Comparison of ENCODE assay signal across 8 mouse cellular contexts in the genomic region with DNA sequence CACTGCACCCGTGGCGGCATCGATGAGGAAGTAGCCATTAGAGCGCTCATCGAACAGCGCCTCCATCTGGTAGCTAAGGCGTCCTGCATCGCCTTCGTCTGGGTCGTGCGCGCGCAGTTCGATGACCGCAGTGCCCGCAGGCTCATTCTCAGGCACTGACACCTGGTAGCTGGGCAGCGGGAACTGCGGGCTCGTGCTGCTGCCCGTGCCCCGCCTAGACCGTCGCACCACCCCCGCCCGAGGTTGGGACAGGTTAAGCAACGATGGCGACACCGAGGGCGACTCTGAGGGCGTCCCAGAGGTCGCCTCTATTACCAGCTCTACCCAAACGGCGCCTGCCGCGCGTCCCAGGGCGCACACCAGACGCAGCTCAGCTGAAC. TPM values are rescaled to one million over a fixed set of nuclear protein-coding genes. Genes with fewer than 3 reads are reported as not detected.
A peak's percentile ranks its signal among the peaks of the same experiment; 100 is the strongest.
DNase-seq lines count a peak whose midpoint lies in the region; ATAC-seq and TF ChIP-seq lines count a peak whose summit lies in the region.

No protein-coding gene starts in this region.

- peak; percentile 70 for DNase-seq in adrenal gland, postnatal 14 days
- DNase-seq in adrenal gland, postnatal 4 days (ENCODE audit: low spot score in 2 of 2): no peak
- peak; percentile 74 for DNase-seq in forebrain, postnatal 0 days
- peak; percentile 72 for DNase-seq in kidney, postnatal 14 days
- DNase-seq in thymus, postnatal 4 days: peak; percentile 71
- no peak for DNase-seq in layer of hippocampus, postnatal 36 days

- WGBS in forebrain, postnatal 0 days: 1% methylated on average over 38 of the region's 38 CpGs

- H3K4me3 ChIP-seq in ES-Bruce4 (ENCODE audit: low read depth, low read length): peak overlapping the region; percentile 84
- H3K4me3 ChIP-seq in forebrain, postnatal 0 days (ENCODE audit: low read depth, low read length): peak overlapping the region; percentile 54
- peak overlapping the region; percentile 80 for H3K4me3 ChIP-seq in megakaryocyte, embryonic 14.5 days (replicated peaks)

- TF ChIP-seq CTCF in ES-Bruce4 (IDR thresholded peaks at IDR 0.05; ENCODE audit: low read depth, low read length): peak; percentile 88
- peak; percentile 79 for TF ChIP-seq CTCF in forebrain, postnatal 0 days (IDR thresholded peaks at IDR 0.05; ENCODE audit: low read depth)

- H3K27ac ChIP-seq in ES-Bruce4 (ENCODE audit: insufficient read depth, low read length): no peak overlapping the region
- no peak overlapping the region for H3K27ac ChIP-seq in forebrain, postnatal 0 days (ENCODE audit: low read depth, low read length)

- H3K27me3 ChIP-seq in ES-Bruce4 (ENCODE audit: control insufficient read depth, insufficient read depth, low read length, poor library complexity, severe bottlenecking): no peaks in the 10 kb centered on the region
- H3K27me3 ChIP-seq in forebrain, postnatal 0 days (ENCODE audit: insufficient read depth, low read length): peaks cover 6% of the 10 kb centered on the region; the same call in 1 of the 2 replicates
- H3K27me3 ChIP-seq in megakaryocyte, embryonic 14.5 days (replicated peaks): peaks cover 87% of the 10 kb centered on the region

- peak overlapping the region; percentile 80 for H3K9ac ChIP-seq in ES-Bruce4 (ENCODE audit: low read depth, poor library complexity, severe bottlenecking)
- peak overlapping the region; percentile 35; the same call in 1 of the 2 replicates for H3K9ac ChIP-seq in forebrain, postnatal 0 days

- H3K4me2 ChIP-seq in forebrain, postnatal 0 days (ENCODE audit: low read depth): peak overlapping the region; percentile 85

- H3K4me1 ChIP-seq in ES-Bruce4 (ENCODE audit: control insufficient read depth, insufficient read depth, low read length): no peaks in the 10 kb centered on the region
- H3K4me1 ChIP-seq in forebrain, postnatal 0 days (ENCODE audit: insufficient read depth): peaks cover 3% of the 10 kb centered on the region; the same call in 1 of the 2 replicates
- peaks cover 30% of the 10 kb centered on the region for H3K4me1 ChIP-seq in megakaryocyte, embryonic 14.5 days

- H3K36me3 ChIP-seq in ES-Bruce4 (ENCODE audit: control insufficient read depth, insufficient read depth, low read length, poor library complexity, severe bottlenecking): no peaks in the 10 kb centered on the region
- H3K36me3 ChIP-seq in forebrain, postnatal 0 days (ENCODE audit: insufficient read depth): no peaks in the 10 kb centered on the region
- H3K36me3 ChIP-seq in megakaryocyte, embryonic 14.5 days (replicated peaks; ENCODE audit: low read length): no peaks in the 10 kb centered on the region

- no peak for TF ChIP-seq POLR2A in ES-Bruce4 (IDR thresholded peaks at IDR 0.05; ENCODE audit: insufficient read depth, low read length)

- ATAC-seq in forebrain, postnatal 0 days: no peak

- TF ChIP-seq EP300 in ES-Bruce4 (IDR thresholded peaks at IDR 0.05; ENCODE audit: insufficient read depth, low read depth, low read length): 0 out of 2 replicates have a peak, but pooled peaks have one; percentile 50

- no peaks in the 10 kb centered on the region for H3K9me3 ChIP-seq in ES-Bruce4 (replicated peaks; ENCODE audit: control insufficient read depth, insufficient read depth, low read length, poor library complexity, severe bottlenecking)
- no peaks in the 10 kb centered on the region for H3K9me3 ChIP-seq in forebrain, postnatal 0 days (ENCODE audit: low read length)
- peaks cover 35% of the 10 kb centered on the region for H3K9me3 ChIP-seq in megakaryocyte, embryonic 14.5 days

RNA-seq across cellular contexts. Expression of a gene that starts 0.8 kb away (rescaled TPM):
- 4.5 and 4.6 TPM in 2 replicates for total RNA-seq in adrenal gland, postnatal 14 days (2021)
- 10 to 100 TPM; 11.0 to 14.8 TPM for total RNA-seq in adrenal gland, postnatal 4 days (2021)
- polyA plus RNA-seq in ES-Bruce4 (2011; ENCODE audit: insufficient read depth, insufficient read length, low read depth, missing spikeins): 8.0 and 10.2 TPM in 2 replicates
- total RNA-seq in forebrain, postnatal 0 days (2014; rRNA removed): 6.5 and 13.0 TPM in 2 replicates
- polyA plus RNA-seq in forebrain, postnatal 0 days (2015; fragmentation: Nextera tagmentation; extraction: Ambion mirVana): 0.62 and 0.97 TPM in 2 replicates
- polyA plus RNA-seq in megakaryocyte, embryonic 14.5 days (2012; ENCODE audit: insufficient read depth, low replicate concordance): 0.02 and 2.1 TPM in 2 replicates
- 1 to 10 TPM; 4.1 to 4.7 TPM for total RNA-seq in layer of hippocampus, postnatal 36 days (2021)

RNA-seq across cellular contexts. Expression of a gene that starts 24.7 kb away (rescaled TPM):
- 16.1 and 17.5 TPM in 2 replicates for total RNA-seq in adrenal gland, postnatal 14 days (2021)
- total RNA-seq in adrenal gland, postnatal 4 days (2021): 10 to 100 TPM; 22.9 to 23.1 TPM
- polyA plus RNA-seq in ES-Bruce4 (2011; ENCODE audit: insufficient read depth, insufficient read length, low read depth, missing spikeins): 22.6 TPM in 2 replicates
- total RNA-seq in forebrain, postnatal 0 days (2014; rRNA removed): 54.5 and 57.0 TPM in 2 replicates
- 24.8 and 28.8 TPM in 2 replicates for polyA plus RNA-seq in forebrain, postnatal 0 days (2015; fragmentation: Nextera tagmentation; extraction: Ambion mirVana)
- polyA plus RNA-seq in megakaryocyte, embryonic 14.5 days (2012; ENCODE audit: insufficient read depth, low replicate concordance): 2.2 and 5.0 TPM in 2 replicates
- total RNA-seq in layer of hippocampus, postnatal 36 days (2021): 10 to 100 TPM; 25.4 to 30.9 TPM

Comparison
In these comparisons a context has a peak if more than half of its experiments do, and no peak if none do; other contexts are left out.
1. DNase-seq: peak in adrenal gland, postnatal 14 days (single experiment), forebrain, postnatal 0 days (single experiment), kidney, postnatal 14 days (single experiment) and thymus, postnatal 4 days (single experiment); none in adrenal gland, postnatal 4 days (0 of 2) and layer of hippocampus, postnatal 36 days (0 of 2).
2. Peak in every context shown above with its lines, with median percentiles within 50 percentile points of each other: H3K4me3 ChIP-seq.